Mouse (Mus musculus) frontal cortex, postnatal 14 days (tissue): Measurements from ENCODE around the gene Pik3c2g.

Experiments used
- DNase-seq, 2 experiments: peaks; one replicate each; pipeline ENCODE4 v3.0.0; 2022; ENCODE audit warnings: low spot score in 2 of 2

The Pik3c2g gene

DNA sequence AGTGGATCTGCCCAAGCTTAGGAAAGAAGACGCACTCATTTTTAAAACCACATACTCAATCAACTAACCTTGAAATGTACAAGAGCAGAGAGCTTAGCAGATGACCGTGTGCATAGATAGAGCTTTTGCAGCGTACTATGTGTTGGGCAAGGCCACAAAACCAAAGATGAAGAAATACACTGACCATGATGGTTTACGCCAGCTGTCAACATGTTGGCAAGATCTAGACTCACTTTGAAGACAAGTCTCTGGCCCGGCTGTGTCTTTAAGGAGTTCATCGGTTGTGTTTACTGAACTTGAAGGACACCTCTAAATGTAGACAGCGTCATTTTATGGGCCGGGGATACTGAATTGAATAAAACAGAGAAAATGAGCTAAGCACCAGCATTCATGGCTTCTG is 254.3 kb downstream of the Pik3c2g start:
- DNase-seq = no peak

DNA sequence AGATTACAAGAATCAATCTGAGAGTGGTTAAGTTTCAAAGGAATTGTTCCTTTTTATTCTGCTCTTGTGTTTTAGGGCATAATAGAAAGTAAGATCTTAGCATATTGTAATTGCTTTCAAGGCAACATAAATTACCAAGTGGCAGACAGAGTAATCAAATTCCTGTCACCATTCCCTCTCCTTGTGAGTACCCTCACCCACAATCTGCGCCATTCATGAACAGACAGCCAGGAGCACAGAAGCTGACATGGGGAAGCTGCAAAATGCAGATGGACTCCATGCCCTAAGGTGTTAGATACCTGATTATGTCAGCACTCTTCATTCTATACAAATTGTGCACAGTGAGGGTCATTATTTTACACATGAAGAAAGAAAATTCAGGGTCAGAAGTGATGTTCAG is 255.6 kb downstream of the Pik3c2g start:
- no peak for DNase-seq

GRCm38 (mm10) chr6:139843531-139843930 is 256.5 kb downstream of the Pik3c2g start:
- DNase-seq = no peak

- no peak for DNase-seq
Measured at GRCm38 (mm10) chr6:139846889-139847544, 260.0 kb downstream of the Pik3c2g start.

GRCm38 (mm10) chr6:139849931-139850330 is 262.9 kb downstream of the Pik3c2g start:
- no peak for DNase-seq

DNA sequence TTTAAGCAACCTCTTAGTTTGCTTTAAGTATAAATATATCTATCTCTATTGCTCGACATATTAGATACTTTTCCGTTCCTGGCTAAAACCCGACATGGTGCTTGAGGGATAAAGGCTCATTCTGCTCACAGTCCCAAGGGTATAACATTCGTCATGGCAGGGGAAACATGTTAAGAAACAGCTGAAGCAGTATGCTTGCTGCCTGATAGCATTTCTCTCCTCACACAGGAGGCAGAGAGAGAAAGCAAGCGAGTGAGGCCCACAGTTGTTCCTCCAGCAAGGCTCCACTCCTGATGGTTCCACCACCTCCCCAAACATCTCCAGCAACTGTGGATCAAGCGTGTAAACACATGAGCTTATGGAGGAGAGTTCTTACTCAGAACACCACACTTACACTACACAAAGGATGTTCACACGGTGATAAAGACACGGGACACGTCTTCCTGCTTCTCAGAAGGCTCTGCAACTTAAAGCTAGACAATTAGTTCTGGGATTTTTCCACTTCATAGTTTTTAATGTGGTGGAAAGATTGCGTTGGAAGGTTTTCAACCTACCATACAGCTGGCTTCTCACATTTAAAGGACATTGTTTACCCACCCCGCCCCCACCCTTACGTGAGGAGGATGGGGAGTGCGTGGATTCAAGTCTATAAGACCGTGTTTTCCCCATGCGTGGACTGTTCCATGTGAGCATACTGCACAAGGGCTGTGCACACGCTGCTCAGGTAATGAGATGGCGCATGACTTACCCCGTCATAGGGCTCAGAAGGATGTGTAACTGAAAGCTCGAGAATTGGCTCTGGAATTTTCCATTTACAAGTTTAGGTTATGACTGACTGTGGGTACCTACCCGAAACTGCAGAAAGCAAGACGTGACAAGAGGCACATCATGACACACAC is 264.9 kb downstream of the Pik3c2g start:
- no peak for DNase-seq

DNA sequence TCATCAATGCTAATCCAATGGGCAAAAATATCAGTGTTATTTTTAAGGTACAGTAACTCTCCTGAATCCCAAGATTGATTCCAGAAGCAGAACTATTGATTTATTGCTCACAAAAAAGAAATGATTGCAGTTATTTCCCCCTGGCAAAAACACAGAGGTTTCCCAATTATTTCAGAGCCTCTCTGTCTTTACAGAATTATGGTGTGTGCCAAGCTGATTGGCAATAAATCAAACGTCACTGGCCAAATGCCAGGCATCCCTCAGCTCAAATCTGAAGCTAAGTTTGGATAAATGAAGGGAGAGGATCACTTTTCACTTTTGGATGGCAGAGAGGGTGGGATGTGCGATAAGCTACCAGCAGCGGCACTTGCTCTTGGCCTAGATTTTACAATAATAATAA is 265.8 kb downstream of the Pik3c2g start:
- peak in 1 of 2 experiments; percentile 7 for DNase-seq

DNA sequence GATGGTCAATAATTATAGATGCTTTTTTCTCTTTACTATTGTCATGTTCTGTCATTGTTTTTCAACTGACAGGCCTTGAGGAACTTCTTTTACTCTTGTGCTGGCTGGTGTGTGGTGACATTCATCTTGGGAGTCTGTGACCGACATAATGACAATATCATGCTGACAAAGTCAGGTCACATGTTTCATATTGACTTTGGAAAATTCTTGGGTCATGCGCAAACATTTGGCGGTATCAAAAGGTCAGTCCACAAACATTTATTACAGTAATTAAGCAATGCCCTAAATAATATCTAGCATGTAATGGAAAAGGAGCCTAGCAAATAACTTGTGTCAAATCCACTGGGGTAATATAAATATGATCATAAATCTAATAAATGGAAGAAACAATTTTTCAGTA is 273.1 kb downstream of the Pik3c2g start:
- no peak for DNase-seq

- no peak for DNase-seq
Measured at GRCm38 (mm10) chr6:139861534-139861933, 274.5 kb downstream of the Pik3c2g start.

GRCm38 (mm10) chr6:139865059-139865673 is 278.1 kb downstream of the Pik3c2g start:
- no peak for DNase-seq

- peak; percentile 31 to 33 for DNase-seq
Measured at GRCm38 (mm10) chr6:139874418-139875176, 287.6 kb downstream of the Pik3c2g start.

- DNase-seq = no peak
Measured at GRCm38 (mm10) chr6:139876691-139877090, 289.7 kb downstream of the Pik3c2g start.

DNA sequence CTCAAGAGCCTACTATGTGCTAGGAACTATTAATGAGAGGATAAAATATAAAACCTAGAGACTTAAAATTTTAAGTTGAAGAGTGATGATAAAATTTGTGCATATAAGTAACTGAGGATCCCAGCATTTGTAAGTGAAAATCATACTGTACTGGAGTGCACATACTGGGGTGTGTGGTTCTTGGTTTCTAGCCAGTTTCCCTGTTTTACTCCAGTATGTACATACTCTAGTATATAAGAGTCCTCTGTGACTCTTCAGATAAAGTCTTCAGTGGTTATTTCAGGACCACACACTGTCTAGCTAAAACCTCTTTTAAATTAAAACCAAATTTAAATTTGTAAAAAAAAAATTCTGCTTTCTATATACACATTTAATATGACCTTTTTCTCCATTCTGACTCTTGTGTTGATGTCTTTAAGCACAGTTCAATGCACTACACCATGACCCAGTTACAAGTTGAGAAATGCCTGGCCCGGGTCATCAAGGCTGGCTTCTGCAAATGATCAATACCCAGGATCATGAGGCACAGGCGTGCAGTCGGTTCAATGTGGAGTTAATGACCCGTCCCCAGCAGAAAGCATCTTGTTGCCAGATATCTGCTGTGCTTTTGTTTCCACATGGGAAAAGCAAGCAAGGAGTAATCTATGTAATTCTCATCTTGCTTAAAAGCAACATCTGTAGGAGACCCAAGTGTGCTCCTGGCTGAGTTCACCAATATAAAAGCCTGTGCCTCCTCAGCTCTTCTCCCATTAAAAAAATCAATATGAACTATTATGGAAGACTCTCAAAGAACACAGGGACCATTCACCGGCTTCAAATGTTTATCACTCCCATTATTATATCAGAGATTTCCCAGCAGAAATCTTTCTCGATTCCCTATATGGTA is 290.7 kb downstream of the Pik3c2g start:
- DNase-seq = no peak

DNA sequence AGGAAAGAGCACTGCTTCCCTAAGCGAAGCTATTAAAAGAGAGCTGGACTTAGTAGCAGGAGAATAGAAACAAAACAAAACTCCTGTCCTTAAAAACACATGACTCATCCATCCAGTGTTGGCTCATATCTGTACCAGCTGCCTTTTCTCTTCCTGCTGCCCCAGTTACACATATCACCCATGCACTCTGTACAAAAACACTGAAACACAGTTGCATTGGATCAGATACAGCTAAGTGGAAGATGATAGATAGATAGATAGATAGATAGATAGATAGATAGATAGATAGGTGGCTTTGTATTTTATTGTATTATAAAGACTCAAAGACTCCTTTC is 291.3 kb downstream of the Pik3c2g start:
- no peak for DNase-seq

DNA sequence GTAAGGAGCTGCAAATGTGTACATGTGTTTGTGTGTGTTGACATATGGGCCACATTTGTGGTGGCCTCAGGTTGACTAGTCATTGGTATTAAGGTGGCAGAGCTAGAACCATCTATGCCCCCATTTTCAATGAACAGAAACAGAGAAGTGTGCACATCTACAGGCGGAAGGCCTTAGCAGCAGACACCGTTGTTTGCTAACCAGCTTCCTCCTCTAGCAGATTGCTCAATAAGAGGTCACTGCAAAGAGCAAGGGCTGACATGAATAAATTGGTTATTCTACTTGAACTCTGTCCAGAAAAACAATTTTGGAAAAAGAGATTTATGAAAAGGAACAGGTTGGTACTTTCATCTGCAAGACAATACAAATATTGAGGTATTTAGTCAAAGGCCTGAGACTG is 295.1 kb downstream of the Pik3c2g start:
- DNase-seq = no peak

- DNase-seq = no peak
Measured at GRCm38 (mm10) chr6:139887175-139887574, 300.2 kb downstream of the Pik3c2g start.

GRCm38 (mm10) chr6:139895637-139896036 is 308.6 kb downstream of the Pik3c2g start:
- DNase-seq = no peak

DNA sequence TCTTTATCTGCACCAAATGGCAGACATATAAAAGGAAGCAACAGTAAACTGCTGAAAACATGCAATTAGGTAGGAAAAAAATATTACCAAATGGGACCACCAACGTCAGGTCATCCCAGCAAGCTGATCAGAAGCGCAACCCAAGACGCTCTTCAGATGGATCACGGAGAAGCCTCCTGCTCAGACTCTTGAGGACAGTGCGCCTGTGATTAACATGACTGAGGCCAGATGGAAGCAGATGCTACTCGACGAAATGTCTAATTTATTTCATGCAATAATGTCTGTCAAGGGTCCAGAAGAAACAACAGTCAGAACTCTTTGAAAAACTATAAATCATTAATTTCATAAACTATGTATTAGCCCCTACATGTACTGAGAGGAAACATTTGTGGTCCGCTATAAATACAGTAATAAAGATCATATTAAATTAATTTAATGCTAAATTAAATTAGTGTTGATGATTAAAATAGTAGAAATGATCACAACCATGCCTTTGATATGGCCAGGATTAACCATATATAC is 312.7 kb downstream of the Pik3c2g start:
- DNase-seq = no peak

DNA sequence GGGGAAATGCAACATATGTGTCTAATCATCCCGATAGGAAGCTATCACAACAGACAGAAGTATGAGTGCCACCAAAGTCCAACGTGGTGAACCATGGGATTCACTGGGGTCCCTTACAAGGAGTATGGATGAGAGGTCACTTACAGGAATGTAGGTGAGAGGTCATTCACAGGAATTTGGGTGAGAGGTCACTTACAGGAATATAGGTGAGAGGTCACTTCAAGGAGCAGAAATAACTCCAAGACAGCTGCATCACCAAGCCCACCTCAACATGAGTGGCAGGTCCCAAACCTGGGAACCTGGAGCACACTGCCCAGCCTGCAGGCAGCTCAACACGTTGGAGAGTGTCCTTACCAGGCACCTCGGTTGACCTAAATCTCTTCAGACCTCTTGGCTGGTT is 314.8 kb downstream of the Pik3c2g start:
- no peak for DNase-seq

GRCm38 (mm10) chr6:139907138-139907537 is 320.1 kb downstream of the Pik3c2g start:
- no peak for DNase-seq
